Mouse (Mus musculus): ENCODE measurements at regions not wholly inside any gene's neighbourhood (a gene's known extent, or its start where the extent isn't known, plus 50 kb on each side); places are given as distances from the start of the nearest gene placed in this dataset.

DNA sequence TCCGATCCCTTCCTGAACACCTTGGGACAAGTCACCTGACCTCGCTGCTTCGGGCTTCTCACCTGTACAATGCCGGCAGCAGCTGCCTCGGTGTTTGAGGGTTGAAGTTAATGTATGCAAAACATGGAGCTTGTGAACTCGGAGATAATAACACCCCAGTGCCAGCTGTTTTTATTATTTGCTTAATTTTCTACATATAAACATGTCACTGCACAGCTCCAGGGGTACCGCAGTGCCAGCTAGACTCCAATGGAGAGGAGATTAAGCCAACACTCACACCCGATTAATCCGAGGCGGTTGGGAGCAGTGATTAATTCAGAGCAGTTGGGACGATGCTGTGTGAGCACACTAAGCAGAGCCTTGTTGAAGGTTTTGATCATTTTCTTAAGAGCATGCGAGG is 67.2 kb upstream of the Ppp2r5c start:
- ChIA-PET CTCF (interaction anchor here in 3 of 4 experiments (0.6 to 1.0 kb wide), 3 partner anchors 19 to 134 kb away, joined by 3 to 4 read pairs (median 3); no protein-coding TSS in a partner anchor), POLR2A (interaction anchor here in 3 of 4 experiments (0.6 to 1.4 kb wide), 4 partner anchors 11 to 504 kb away, joined by 3 to 4 read pairs (median 3); no protein-coding TSS in a partner anchor)

DNA sequence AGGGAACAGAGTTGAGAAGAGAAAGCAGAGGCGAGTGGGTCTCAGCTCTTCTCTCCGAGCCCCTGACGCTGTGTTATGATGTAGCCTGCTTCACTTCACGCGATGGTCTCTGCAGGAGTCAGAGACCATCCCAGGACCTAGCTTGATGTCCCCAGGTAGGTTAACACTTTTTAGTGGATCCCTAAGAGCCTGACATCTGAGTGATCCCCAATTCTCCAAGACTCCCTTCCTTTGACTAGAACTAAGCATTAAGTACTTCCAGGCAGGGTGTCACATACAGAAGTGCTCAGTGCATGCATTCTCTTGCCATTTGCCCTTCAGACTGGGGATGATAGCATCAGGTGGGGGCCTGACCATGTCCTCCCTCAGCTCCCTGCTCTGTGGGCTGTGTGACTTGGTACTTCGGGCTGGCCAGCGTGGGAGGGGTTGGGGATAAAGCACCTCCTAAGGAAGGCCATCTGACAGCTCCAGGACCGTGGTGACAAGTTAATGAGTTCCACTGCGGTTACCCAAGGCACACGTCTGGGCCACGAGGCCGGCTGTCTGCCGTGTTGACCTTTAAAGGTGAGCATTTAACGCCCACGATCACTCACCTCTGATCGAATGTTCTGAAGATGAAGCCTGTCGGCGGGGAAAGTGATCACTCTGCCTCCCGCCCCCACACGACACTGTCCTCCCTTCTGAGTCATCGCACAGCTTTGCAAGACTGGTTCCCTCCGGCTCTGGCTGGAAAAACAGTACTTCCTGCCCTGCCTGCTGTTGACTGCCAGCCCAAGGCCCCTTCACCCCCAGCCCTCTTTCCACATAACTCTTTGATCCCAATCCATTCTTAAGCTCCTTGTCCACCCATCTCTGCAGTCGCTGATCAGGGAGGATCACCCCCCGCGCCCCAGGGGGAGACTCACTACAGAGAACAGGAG is 65.8 kb upstream of the Ppp2r5c start:
- ChIA-PET POLR2A (interaction anchor here in 2 of 4 experiments (0.5 to 1.7 kb wide), 19 partner anchors 9 to 1944 kb away, joined by 3 to 5 read pairs (median 3); partner anchors contain the start of gene Hsp90aa1 (in 1 of the 2)), CTCF (interaction anchor here in 2 of 4 experiments (0.6 to 1.9 kb wide), 8 partner anchors 7 to 976 kb away, joined by 3 to 8 read pairs (median 5); no protein-coding TSS in a partner anchor)

DNA sequence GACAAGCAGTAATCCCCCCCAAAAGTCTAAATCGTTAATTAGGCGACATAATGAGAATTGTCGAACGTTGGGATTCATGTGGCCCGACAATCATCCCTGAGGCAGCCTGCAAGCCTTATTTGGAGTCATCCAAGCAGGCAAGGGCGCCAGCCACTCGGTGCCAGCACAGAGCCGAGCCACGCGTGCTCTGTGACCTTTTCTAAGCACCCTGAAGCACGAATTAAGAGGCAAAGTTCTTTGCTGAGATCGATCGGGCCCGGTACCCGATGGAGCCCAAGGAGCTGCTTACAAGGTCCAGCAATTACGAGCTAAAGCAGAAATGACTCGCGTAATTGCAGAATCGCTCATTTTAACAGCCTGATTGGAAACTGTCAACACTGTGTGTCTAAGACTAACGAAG is 61.9 kb upstream of the Ppp2r5c start:
- CTCF ChIA-PET, result interaction anchor here in 3 of 4 experiments (0.6 to 2.1 kb wide), 3 partner anchors 9 to 945 kb away, joined by 3 to 5 read pairs (median 3); no protein-coding TSS in a partner anchor
- POLR2A ChIA-PET, result no interaction called here

DNA sequence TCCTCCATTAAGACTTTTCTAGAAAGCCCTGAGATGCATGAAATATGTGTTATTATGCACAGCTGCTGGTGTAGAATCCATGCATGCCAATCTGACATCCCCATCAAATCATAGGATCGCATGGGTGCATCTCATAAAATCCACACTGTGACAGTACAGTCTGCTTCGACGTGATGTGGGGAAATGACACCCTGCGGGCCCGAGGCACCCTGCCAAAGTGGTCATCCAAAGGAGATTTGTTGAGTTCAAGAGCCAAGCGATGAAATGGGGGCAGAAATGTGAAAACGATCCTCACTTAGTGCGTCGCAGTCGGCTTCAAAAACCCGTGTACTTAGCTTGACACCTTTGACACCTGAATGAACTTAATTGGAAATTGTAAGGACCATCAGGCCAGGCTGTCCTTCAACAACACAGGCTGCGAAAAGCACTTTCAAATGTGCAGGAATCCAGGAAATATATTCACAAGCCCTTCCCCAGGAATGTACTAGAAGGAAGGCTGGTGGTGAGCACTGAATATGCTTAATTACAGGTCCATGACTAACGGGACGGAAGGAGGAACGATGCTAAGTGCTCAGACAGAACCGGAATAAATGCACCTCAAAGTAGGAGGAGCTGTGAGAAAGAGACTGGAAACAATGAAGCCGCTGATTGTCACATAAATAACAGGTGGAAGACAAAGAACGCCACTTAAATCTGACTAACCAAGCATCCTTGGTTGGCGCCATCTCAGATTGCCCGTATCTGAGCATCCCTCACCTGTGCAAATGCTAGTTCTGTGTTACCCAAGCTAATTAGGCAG is 60.9 kb upstream of the Ppp2r5c start:
- ChIA-PET CTCF (interaction anchor here in 3 of 4 experiments (0.8 to 2.1 kb wide), 3 partner anchors 10 to 12 kb away, joined by 3 to 6 read pairs (median 5); no protein-coding TSS in a partner anchor), POLR2A (interaction anchor here in 1 of 4 experiments (0.7 kb wide), 1 partner anchor 498 kb away, joined by 4 read pairs; no protein-coding TSS in a partner anchor)

DNA sequence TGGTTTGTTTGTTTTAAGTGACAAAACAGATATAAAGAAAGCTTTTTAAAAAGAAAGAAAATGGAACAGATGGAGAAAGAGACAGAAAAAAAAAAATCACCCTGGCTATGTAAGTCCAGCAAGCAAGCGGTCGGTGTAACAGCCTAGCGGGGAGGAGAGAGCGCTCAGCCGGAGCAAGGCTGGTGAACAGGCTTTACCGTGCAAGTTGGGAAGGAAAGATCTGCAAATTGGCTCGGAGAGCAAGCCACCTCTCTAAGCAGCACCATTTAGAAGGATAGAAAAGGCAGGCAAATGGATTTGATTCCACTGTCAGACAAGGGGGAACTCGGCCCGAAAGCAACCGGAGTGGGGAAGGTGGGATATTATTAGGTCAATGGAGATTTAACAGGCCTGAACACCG is 59.9 kb upstream of the Ppp2r5c start:
- POLR2A ChIA-PET, result no interaction called here
- CTCF ChIA-PET, result interaction anchor here in 3 of 4 experiments (0.6 to 2.1 kb wide), 3 partner anchors 11 to 162 kb away, joined by 3 to 6 read pairs (median 5); no protein-coding TSS in a partner anchor

DNA sequence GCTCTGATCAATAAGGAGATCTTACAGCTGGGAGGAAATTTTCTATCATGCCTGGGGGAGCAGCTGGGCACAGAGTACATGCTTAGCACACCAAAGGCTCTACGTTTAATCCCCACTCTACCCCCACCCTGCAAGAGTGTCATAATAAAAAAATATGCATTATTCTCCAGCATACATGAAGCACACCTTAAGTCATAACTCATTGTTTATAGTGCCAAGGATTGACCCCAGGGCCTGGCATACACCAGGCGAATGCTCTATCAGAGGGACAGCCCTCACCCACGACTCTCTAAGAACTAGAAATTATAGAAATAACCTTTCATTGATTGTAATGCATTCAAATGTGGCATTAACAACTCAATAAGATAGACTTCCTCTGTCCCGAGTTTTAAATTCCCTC is 59.4 kb upstream of the Ppp2r5c start:
- POLR2A ChIA-PET, result no interaction called here
- CTCF ChIA-PET, result interaction anchor here in 2 of 4 experiments (1.4 to 1.9 kb wide), 2 partner anchors 11 to 14 kb away, joined by 4 to 6 read pairs; no protein-coding TSS in a partner anchor

DNA sequence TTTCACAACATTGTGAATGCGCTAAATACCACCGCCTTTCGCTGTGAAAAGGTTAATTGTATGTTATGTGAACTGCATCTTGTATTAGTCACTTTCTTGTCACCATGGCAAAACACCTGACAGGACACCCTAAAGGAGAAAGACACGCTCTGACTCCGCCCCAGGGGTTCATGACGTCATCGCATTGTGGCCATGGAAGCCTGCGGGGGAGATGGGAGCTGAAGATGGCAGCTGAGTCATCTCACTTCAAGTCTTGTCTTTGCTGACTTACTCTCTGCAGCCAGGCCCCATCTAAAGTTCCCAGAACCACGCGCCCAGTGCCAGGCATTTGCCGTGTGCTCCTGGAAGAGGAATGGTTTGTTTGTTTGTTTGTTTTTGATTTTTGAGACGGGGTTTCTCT is 57.5 kb upstream of the Ppp2r5c start:
- POLR2A ChIA-PET, result interaction anchor here in 3 of 4 experiments (0.6 to 1.6 kb wide), 7 partner anchors 9 to 449 kb away, joined by 3 to 12 read pairs (median 5); no protein-coding TSS in a partner anchor
- CTCF ChIA-PET, result interaction anchor here in 3 of 4 experiments (0.7 to 2.5 kb wide), 6 partner anchors 8 to 27 kb away, joined by 3 to 18 read pairs (median 6); no protein-coding TSS in a partner anchor

DNA sequence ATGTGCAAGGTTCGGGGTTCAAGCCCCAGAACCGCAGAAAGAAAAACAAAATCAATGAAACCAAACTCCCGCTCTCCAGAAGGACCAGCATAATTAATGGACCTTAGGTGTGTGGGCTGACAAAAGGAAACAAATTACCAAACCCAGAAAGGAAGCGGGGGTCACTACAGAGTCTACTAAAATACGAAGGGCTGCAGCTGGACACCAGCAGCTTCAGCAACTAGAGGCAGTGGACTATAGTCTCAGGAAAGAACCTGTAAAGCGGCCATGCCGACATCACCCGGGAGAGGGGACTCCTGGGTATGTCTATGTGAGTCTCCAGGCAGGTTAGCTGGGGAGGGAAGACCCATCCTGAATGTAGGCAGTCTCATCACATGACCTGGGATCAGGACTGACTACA is 55.5 kb upstream of the Ppp2r5c start:
- CTCF ChIA-PET, result interaction anchor here in 2 of 4 experiments (0.8 to 2.5 kb wide), 4 partner anchors 10 to 18 kb away, joined by 3 to 15 read pairs (median 4); no protein-coding TSS in a partner anchor
- POLR2A ChIA-PET, result no interaction called here

DNA sequence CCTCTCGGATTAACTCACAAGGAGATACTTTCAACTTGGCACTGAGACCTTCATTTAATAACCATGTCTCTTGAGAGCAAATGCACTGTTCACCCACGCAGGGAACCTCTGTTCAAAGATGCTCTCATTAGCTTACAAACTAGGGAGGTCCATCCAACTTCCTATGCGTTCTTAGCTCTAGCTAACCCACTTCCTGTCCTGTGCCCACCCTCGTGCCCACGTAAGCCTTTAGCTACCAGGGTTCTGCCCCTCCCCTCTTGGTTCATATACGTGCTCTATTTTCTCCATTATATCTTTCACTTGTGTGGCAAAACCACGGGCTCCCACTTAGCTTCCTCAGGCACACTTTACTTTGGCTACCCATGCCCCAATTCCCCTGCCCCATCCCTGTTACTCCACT is 53.4 kb upstream of the Ppp2r5c start:
- POLR2A ChIA-PET, result no interaction called here
- CTCF ChIA-PET, result interaction anchor here in 3 of 4 experiments (0.6 to 1.3 kb wide), 5 partner anchors 20 to 513 kb away, joined by 3 to 6 read pairs (median 3); no protein-coding TSS in a partner anchor
